Mouse (Mus musculus) intestine, embryonic 16.5 days (tissue): ENCODE measurements around the gene Tmem141. TPM values are rescaled to one million over a fixed set of nuclear protein-coding genes. Genes with fewer than 3 reads are reported as not detected.

Experiments
- ATAC-seq: fragments of 200-750 bp; cut with Nextera tagmentation; 2 replicates; pipeline ENCODE4 v1.8.0; 2017; ENCODE audit warnings: moderate TSS enrichment, moderate library complexity
- H3K27ac ChIP-seq: fragments of 300-500 bp; sonication (generic); 2 replicates; pipeline ENCODE4 v1.5.1; 2014; ENCODE audit warnings: mild to moderate bottlenecking, low read length
- H3K27me3 ChIP-seq: fragments of 300-500 bp; sonication (generic); replicated peaks from 2 replicates; pipeline ENCODE4 v1.6.1; 2014; ENCODE audit warnings: low read length, control low read depth, mixed read lengths; ENCODE audit not compliant: control insufficient read depth, insufficient read depth
- H3K36me3 ChIP-seq: fragments of 300-500 bp; sonication (generic); 2 replicates; pipeline ENCODE4 v1.6.1; 2014; ENCODE audit warnings: low read length, control low read depth; ENCODE audit not compliant: control insufficient read depth, insufficient read depth
- H3K4me1 ChIP-seq: fragments of 300-500 bp; sonication (generic); 2 replicates; pipeline ENCODE4 v1.6.1; 2014; ENCODE audit warnings: low read length, control low read depth, mixed read lengths; ENCODE audit not compliant: control insufficient read depth, insufficient read depth
- H3K4me2 ChIP-seq: fragments of 300-500 bp; sonication (generic); 2 replicates; pipeline ENCODE4 v1.6.1; 2014; ENCODE audit warnings: low read depth, low read length, control low read depth
- H3K4me3 ChIP-seq: fragments of 300-500 bp; sonication (generic); 2 replicates; pipeline ENCODE4 v1.5.1; 2014; ENCODE audit warnings: mild to moderate bottlenecking, low read length
- H3K9ac ChIP-seq: fragments of 300-500 bp; sonication (generic); 2 replicates; pipeline ENCODE4 v1.6.1; 2014; ENCODE audit warnings: low read depth, low read length
- H3K9me3 ChIP-seq: fragments of 300-500 bp; sonication (generic); 2 replicates; pipeline ENCODE4 v1.6.1; 2016; ENCODE audit warnings: low read length, control low read depth; ENCODE audit not compliant: control insufficient read depth
- WGBS: fragments of 180-500 bp; shearing (Covaris S2); extraction: QIAGEN DNeasy Blood & Tissue Kit; methylation state at CpG from one replicate; pipeline ENCODE4 v1.1.7; 2014; 5-methylcytosine and 5-hydroxymethylcytosine counted together
- polyA plus RNA-seq: library from polyadenylated mRNA; unstranded; fragments of >200 nt; fragmentation: Nextera tagmentation; extraction: Ambion mirVana; gene quantifications from 2 replicates; pipeline ENCODE4 v1.2.1, GENCODE M21; 2015

Tmem141 gene
- polyA plus RNA-seq, 1 experiment from 2014 or later: 26.6 TPM

GRCm38 (mm10) chr2:25617578-25617977, 4.2 kb downstream of the Tmem141 start, which contains the start of gene Ccdc183:
Ccdc183 (minus strand) TSS chr2:25617678.
- no peak within 1 kb of the TSS for H3K9ac ChIP-seq

GRCm38 (mm10) chr2:25616398-25616797, 5.4 kb downstream of the Tmem141 start:
- Histone ChIP-seq H3K36me3 (no peaks in the 10 kb centered on the region), H3K9ac (no peak overlapping the region), H3K4me3 (peak overlapping the region; percentile 25), H3K9me3 (no peaks in the 10 kb centered on the region), H3K4me1 (peaks cover 7% of the 10 kb centered on the region; the same call in 1 of the 2 replicates), H3K27me3 (peaks cover 25% of the 10 kb centered on the region; the same call in 1 of the 2 replicates), H3K4me2 (peak overlapping the region; percentile 52), H3K27ac (no peak overlapping the region)
- no peak for ATAC-seq
- WGBS: 16% methylated on average over 22 of the region's 22 CpGs

More at GRCm38 (mm10) chr2:25617578-25617977, 4.2 kb downstream of the Tmem141 start, which contains the start of gene Ccdc183:
- no peaks in the 10 kb centered on the region for H3K36me3 ChIP-seq
- no peak within 1 kb of the TSS for H3K4me2 ChIP-seq
- H3K4me3 ChIP-seq: no peak within 1 kb of the TSS
- no peak within 1 kb of the TSS for H3K27ac ChIP-seq
- H3K27me3 ChIP-seq: peaks cover 25% of the 10 kb centered on the region; the same call in 1 of the 2 replicates
- H3K4me1 ChIP-seq: peaks cover 7% of the 10 kb centered on the region; the same call in 1 of the 2 replicates
- WGBS: 80% methylated on average over 3 of the region's 3 CpGs
- H3K9me3 ChIP-seq: no peaks in the 10 kb centered on the region
- no peak for ATAC-seq

- ATAC-seq: peak; percentile 23
- peak overlapping the region; percentile 93; the same call in 1 of the 2 replicates for H3K27ac ChIP-seq
- peaks cover 16% of the 10 kb centered on the region for H3K4me1 ChIP-seq
Measured at GRCm38 (mm10) chr2:25608671-25609070, 13.1 kb downstream of the Tmem141 start.

GRCm38 (mm10) chr2:25607761-25608622, 13.8 kb downstream of the Tmem141 start, which contains the start of gene Rabl6:
Rabl6 (minus strand) TSS chr2:25608521.
- Histone ChIP-seq H3K27ac (peak within 1 kb of the TSS; percentile 93), H3K36me3 (no peaks in the 10 kb centered on the region), H3K27me3 (no peaks in the 10 kb centered on the region), H3K4me2 (peak within 1 kb of the TSS; percentile 59), H3K9me3 (no peaks in the 10 kb centered on the region), H3K4me3 (peak within 1 kb of the TSS; percentile 100), H3K9ac (peak within 1 kb of the TSS; percentile 99), H3K4me1 (peaks cover 16% of the 10 kb centered on the region)
- WGBS: under 1% methylated on average over 79 of the region's 80 CpGs
- peak; percentile 93 for ATAC-seq

More at GRCm38 (mm10) chr2:25608671-25609070, 13.1 kb downstream of the Tmem141 start:
- H3K9me3 ChIP-seq: no peaks in the 10 kb centered on the region
- peak overlapping the region; percentile 99 for H3K9ac ChIP-seq
- no peaks in the 10 kb centered on the region for H3K36me3 ChIP-seq
- H3K4me2 ChIP-seq: peak overlapping the region; percentile 59
- no peaks in the 10 kb centered on the region for H3K27me3 ChIP-seq
- 58% methylated on average over 10 of the region's 10 CpGs for WGBS
- peak overlapping the region; percentile 100 for H3K4me3 ChIP-seq

- Histone ChIP-seq H3K9ac (no peak overlapping the region), H3K4me2 (no peak overlapping the region), H3K36me3 (peaks cover 13% of the 10 kb centered on the region), H3K4me1 (peaks cover 11% of the 10 kb centered on the region), H3K4me3 (no peak overlapping the region), H3K27ac (no peak overlapping the region), H3K9me3 (no peaks in the 10 kb centered on the region), H3K27me3 (no peaks in the 10 kb centered on the region)
- no peak for ATAC-seq
- WGBS: 91% methylated on average over 5 of the region's 5 CpGs
Measured at GRCm38 (mm10) chr2:25602526-25602925, 19.3 kb downstream of the Tmem141 start.

GRCm38 (mm10) chr2:25600037-25600436, 21.8 kb downstream of the Tmem141 start:
- 83% methylated on average over 2 of the region's 2 CpGs for WGBS
- Histone ChIP-seq H3K36me3 (peaks cover 26% of the 10 kb centered on the region), H3K4me1 (no peaks in the 10 kb centered on the region), H3K27ac (no peak overlapping the region), H3K4me3 (no peak overlapping the region), H3K4me2 (no peak overlapping the region), H3K9me3 (no peaks in the 10 kb centered on the region), H3K27me3 (no peaks in the 10 kb centered on the region), H3K9ac (no peak overlapping the region)
- no peak for ATAC-seq

GRCm38 (mm10) chr2:25598749-25599148, 23.1 kb downstream of the Tmem141 start:
- H3K9me3 ChIP-seq: no peaks in the 10 kb centered on the region
- ATAC-seq: no peak
- no peak overlapping the region for H3K4me2 ChIP-seq
- no peaks in the 10 kb centered on the region for H3K4me1 ChIP-seq
- no peak overlapping the region for H3K27ac ChIP-seq
- H3K36me3 ChIP-seq: peaks cover 26% of the 10 kb centered on the region
- H3K27me3 ChIP-seq: no peaks in the 10 kb centered on the region
- no peak overlapping the region for H3K4me3 ChIP-seq
- 93% methylated on average over 1 of the region's 1 CpGs for WGBS
- H3K9ac ChIP-seq: no peak overlapping the region

GRCm38 (mm10) chr2:25596765-25597510, 24.9 kb downstream of the Tmem141 start:
- no peaks in the 10 kb centered on the region for H3K9me3 ChIP-seq
- no peak overlapping the region for H3K4me2 ChIP-seq
- no peak overlapping the region for H3K9ac ChIP-seq
- WGBS: 93% methylated on average over 5 of the region's 5 CpGs
- peaks cover 32% of the 10 kb centered on the region for H3K36me3 ChIP-seq
- H3K27me3 ChIP-seq: no peaks in the 10 kb centered on the region
- H3K4me1 ChIP-seq: no peaks in the 10 kb centered on the region
- no peak for ATAC-seq
- H3K4me3 ChIP-seq: no peak overlapping the region
- no peak overlapping the region for H3K27ac ChIP-seq

GRCm38 (mm10) chr2:25591863-25592262, 29.9 kb downstream of the Tmem141 start:
- Histone ChIP-seq H3K27ac (no peak overlapping the region), H3K9me3 (no peaks in the 10 kb centered on the region), H3K36me3 (peaks cover 21% of the 10 kb centered on the region), H3K27me3 (no peaks in the 10 kb centered on the region), H3K9ac (no peak overlapping the region), H3K4me2 (no peak overlapping the region), H3K4me1 (no peaks in the 10 kb centered on the region), H3K4me3 (no peak overlapping the region)
- 83% methylated on average over 2 of the region's 2 CpGs for WGBS
- peak; percentile 28; the same call in 1 of the 2 replicates for ATAC-seq
